Mouse (Mus musculus) forebrain, embryonic 16.5 days (tissue): ENCODE measurements around the gene Smurf1. TPM values are rescaled to one million over a fixed set of nuclear protein-coding genes. Genes with fewer than 3 reads are reported as not detected.
A peak's percentile ranks its signal among the peaks of the same experiment; 100 is the strongest.

ENCODE experiments used
- ATAC-seq: fragments of 200-750 bp; cut with Nextera tagmentation; 2 replicates; pipeline ENCODE4 v1.8.0; 2017; ENCODE audit warnings: mild to moderate bottlenecking, moderate library complexity
- H3K27ac ChIP-seq: fragments of 300-500 bp; sonication (generic); 2 replicates; pipeline ENCODE4 v1.5.1; 2014; ENCODE audit warnings: low read length, control low read depth
- H3K27me3 ChIP-seq: fragments of 300-500 bp; sonication (generic); replicated peaks from 2 replicates; pipeline ENCODE4 v1.6.1; 2014; ENCODE audit warnings: low read length; ENCODE audit not compliant: control insufficient read depth, insufficient read depth
- H3K36me3 ChIP-seq: fragments of 300-500 bp; sonication (generic); 2 replicates; pipeline ENCODE4 v1.6.1; 2014; ENCODE audit not compliant: control insufficient read depth, insufficient read depth
- H3K4me1 ChIP-seq: fragments of 300-500 bp; sonication (generic); replicated peaks from 2 replicates; pipeline ENCODE4 v1.6.1; 2014; ENCODE audit warnings: low read length; ENCODE audit not compliant: control insufficient read depth, insufficient read depth
- H3K4me2 ChIP-seq: fragments of 300-500 bp; sonication (generic); 2 replicates; pipeline ENCODE4 v1.6.1; 2014; ENCODE audit warnings: mild to moderate bottlenecking, low read length, control low read depth
- H3K4me3 ChIP-seq: fragments of 300-500 bp; sonication (generic); replicated peaks from 2 replicates; pipeline ENCODE4 v1.5.1; 2014; ENCODE audit warnings: mild to moderate bottlenecking, low read length, control low read depth
- H3K9ac ChIP-seq: fragments of 300-500 bp; sonication (generic); replicated peaks from 2 replicates; pipeline ENCODE4 v1.6.1; 2014; ENCODE audit warnings: low read depth, low read length, control low read depth
- H3K9me3 ChIP-seq: fragments of 300-500 bp; sonication (generic); 2 replicates; pipeline ENCODE4 v1.6.1; 2016; ENCODE audit warnings: low read length; ENCODE audit not compliant: control insufficient read depth
- WGBS: fragments of 180-500 bp; shearing (Covaris S2); extraction: QIAGEN DNeasy Blood & Tissue Kit; methylation state at CpG from one replicate; pipeline ENCODE4 v1.1.7; 2014; 5-methylcytosine and 5-hydroxymethylcytosine counted together
- polyA plus RNA-seq: library from polyadenylated mRNA; unstranded; fragments of >200 nt; fragmentation: Nextera tagmentation; extraction: Ambion mirVana; gene quantifications from 2 replicates; pipeline ENCODE4 v1.2.1, GENCODE M21; 2015

Gene Smurf1
- polyA plus RNA-seq, 1 experiment from 2014 or later: 28.2 TPM

DNA sequence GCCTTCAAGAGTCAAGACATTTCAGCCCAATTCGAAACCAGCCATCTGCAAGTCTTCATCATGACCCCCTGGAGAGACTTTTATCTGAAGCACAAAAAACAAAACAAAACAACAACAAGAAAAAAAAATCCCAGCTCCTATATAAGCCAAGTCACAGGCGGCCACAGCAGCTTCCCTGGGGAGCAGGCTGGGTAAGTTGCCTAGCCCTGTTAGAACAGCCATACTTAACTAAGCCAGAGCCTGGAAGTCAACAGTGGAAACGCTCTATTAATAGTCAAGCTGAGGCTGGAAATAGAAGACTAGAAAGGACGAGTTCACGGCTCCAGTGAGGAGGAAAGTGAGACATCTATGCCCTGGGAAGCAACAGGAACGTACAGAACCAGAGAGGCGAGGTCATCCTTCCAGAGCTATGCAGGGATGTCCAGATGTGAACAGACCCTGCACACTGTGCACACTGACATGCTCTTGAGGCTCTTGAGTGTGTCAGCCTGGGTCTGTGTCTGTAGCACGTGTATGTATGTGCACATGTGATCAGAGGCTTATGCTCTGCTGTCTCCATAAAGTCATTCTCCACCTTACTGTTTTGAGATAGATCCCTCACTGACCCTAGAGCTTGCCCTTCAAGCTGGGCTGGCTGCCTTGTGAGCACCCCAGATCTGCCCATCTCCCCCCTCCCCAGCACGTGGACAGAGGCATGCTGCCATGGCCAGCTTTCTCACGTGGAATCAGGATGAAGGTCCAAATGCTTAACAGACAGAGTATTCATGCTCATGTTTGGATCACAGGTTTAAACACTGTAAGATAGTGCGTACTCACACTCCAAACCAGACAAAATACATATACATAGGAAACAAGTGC is 36.6 kb downstream of the Smurf1 start:
- H3K4me1 ChIP-seq: peaks cover 3% of the 10 kb centered on the region; the same call in 1 of the 2 replicates
- H3K4me3 ChIP-seq: no peak overlapping the region
- H3K27me3 ChIP-seq: no peaks in the 10 kb centered on the region
- no peak for ATAC-seq
- H3K9me3 ChIP-seq: no peaks in the 10 kb centered on the region
- no peaks in the 10 kb centered on the region for H3K36me3 ChIP-seq
- no peak overlapping the region for H3K27ac ChIP-seq
- H3K9ac ChIP-seq: no peak overlapping the region
- 54% methylated on average over 11 of the region's 11 CpGs for WGBS
- H3K4me2 ChIP-seq: no peak overlapping the region

DNA sequence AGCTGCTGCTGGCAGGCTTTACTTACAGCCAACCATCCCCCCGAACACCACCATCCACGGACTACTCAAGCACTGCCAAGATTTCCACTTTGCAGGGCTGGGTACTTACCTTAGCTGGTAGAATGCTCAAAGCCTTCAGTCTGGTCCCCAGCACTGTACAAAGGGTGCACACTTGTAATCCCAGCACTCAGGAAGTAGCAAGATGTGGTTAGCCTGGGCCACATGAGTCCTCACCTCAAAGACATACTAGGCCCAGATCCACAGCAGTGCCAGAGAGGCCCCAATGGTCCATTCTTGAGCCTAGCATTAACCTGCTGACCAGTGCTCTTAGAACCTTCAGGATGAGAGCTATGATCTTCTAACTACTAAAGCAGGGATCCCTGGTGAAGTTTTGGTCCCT is 39.4 kb downstream of the Smurf1 start:
- no peak overlapping the region for H3K9ac ChIP-seq
- no peak overlapping the region for H3K27ac ChIP-seq
- H3K9me3 ChIP-seq: no peaks in the 10 kb centered on the region
- WGBS: 75% methylated on average over 2 of the region's 2 CpGs
- H3K4me2 ChIP-seq: no peak overlapping the region
- no peak for ATAC-seq
- H3K4me3 ChIP-seq: no peak overlapping the region
- no peaks in the 10 kb centered on the region for H3K36me3 ChIP-seq
- H3K27me3 ChIP-seq: no peaks in the 10 kb centered on the region
- H3K4me1 ChIP-seq: peaks cover 5% of the 10 kb centered on the region

DNA sequence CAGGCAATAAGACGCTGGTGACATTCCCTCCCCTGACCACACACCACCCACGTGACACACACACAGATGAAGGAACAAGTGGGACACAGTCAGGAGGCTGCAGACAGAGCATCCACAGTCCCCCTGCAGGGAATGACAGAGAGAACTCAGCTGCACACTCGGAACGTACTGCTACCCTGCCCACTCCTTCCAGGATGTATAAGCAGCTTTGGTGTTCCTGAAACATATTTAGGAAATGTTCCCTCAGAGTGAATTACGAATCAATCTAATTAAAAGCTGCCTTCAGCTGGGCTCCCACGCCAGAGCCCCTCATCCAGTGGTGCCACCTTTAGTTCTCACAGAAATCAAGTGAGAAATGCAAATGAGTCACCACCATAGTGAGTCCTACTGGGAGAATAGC is 42.3 kb downstream of the Smurf1 start:
- Histone ChIP-seq H3K9ac (no peak overlapping the region), H3K4me3 (no peak overlapping the region), H3K4me2 (no peak overlapping the region), H3K27ac (no peak overlapping the region), H3K9me3 (no peaks in the 10 kb centered on the region), H3K27me3 (no peaks in the 10 kb centered on the region), H3K36me3 (no peaks in the 10 kb centered on the region), H3K4me1 (peaks cover 8% of the 10 kb centered on the region)
- WGBS: 41% methylated on average over 6 of the region's 6 CpGs
- peak; percentile 39; the same call in 1 of the 2 replicates for ATAC-seq

DNA sequence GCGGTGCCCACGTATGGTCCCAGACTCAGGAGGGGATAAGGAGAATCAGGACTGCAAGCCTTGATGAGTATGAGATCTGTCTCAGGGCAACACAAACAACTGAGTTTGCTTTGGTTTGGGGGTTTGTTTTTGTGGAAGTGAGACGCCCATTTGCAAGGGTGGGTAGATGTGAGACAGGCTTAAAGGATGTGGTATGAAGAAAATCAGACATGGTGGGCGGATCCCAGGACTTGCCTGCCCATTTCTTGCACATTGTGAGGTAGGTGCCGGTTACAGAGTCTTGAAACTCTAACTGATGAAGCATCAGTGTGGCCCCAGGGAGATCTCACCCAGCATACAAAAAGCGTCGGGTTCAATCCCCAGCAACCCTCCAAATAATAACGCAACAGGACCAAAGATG is 45.9 kb downstream of the Smurf1 start:
- Histone ChIP-seq H3K4me3 (no peak overlapping the region), H3K36me3 (no peaks in the 10 kb centered on the region), H3K9ac (no peak overlapping the region), H3K9me3 (no peaks in the 10 kb centered on the region), H3K4me2 (no peak overlapping the region), H3K4me1 (peaks cover 8% of the 10 kb centered on the region), H3K27me3 (no peaks in the 10 kb centered on the region), H3K27ac (no peak overlapping the region)
- 90% methylated on average over 8 of the region's 8 CpGs for WGBS
- no peak for ATAC-seq

DNA sequence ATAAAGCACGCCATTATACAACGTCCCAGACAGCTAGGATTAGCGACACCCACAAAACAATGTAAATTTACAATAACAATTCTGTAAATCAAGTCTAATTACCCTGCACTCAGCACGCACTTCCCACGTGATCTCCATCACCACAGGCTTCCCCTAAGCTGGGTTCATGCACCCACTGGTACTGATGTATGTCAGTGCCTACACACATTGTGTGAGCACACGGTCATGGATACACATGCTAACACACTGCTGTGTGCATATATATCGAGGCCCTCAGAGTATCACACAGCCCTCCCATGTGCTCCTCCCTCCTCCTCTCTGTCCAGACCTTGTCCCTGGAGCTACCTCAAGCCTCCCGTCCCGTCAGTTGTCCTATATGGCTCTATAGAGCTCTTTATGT is 46.5 kb downstream of the Smurf1 start:
- no peak overlapping the region for H3K27ac ChIP-seq
- H3K36me3 ChIP-seq: no peaks in the 10 kb centered on the region
- no peaks in the 10 kb centered on the region for H3K9me3 ChIP-seq
- no peak overlapping the region for H3K4me2 ChIP-seq
- no peak overlapping the region for H3K4me3 ChIP-seq
- 45% methylated on average over 9 of the region's 9 CpGs for WGBS
- no peak overlapping the region for H3K9ac ChIP-seq
- peaks cover 13% of the 10 kb centered on the region for H3K4me1 ChIP-seq
- peak; percentile 47; the same call in 1 of the 2 replicates for ATAC-seq
- no peaks in the 10 kb centered on the region for H3K27me3 ChIP-seq

DNA sequence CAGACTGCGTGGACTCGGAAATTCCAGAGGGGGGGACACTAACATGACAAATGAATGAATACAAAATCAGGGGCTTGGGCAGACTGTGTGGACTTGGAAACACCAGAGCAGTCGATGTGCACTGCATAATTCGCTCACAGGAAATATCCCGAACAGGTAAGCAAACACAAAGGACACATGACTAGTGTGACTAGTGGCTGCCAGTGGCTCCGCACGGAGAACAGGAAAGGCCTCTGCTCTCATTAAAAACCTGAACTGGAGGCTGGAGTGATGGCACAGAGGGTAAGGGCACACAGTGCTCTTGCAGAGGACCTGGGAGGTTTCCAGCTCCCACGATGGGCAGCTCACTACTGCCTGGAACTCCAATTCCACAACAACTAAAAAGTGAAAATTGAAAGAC is 47.4 kb downstream of the Smurf1 start:
- Histone ChIP-seq H3K4me3 (no peak overlapping the region), H3K4me1 (peaks cover 18% of the 10 kb centered on the region), H3K9me3 (no peaks in the 10 kb centered on the region), H3K36me3 (no peaks in the 10 kb centered on the region), H3K4me2 (no peak overlapping the region), H3K27me3 (no peaks in the 10 kb centered on the region), H3K9ac (no peak overlapping the region), H3K27ac (no peak overlapping the region)
- 77% methylated on average over 8 of the region's 8 CpGs for WGBS
- no peak for ATAC-seq

DNA sequence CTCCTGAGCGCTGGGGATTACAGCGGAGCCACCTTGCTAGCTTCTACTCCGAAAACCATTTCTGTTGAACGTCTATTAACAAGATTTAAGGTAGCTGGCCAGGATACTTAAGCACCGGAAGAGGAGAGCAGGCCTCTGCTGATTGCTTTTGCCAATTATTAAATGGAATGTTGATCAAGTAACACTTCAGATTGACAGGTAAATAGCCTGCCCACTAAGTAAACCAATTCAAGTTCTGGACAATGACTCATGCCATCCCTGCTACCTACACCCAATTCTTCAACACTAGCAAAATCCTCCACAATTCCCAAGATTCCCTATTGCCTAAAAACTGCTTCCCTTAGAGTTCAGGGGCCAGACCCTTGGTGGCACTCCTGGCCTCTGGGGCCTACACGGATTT is 48.5 kb downstream of the Smurf1 start:
- H3K4me2 ChIP-seq: no peak overlapping the region
- H3K36me3 ChIP-seq: no peaks in the 10 kb centered on the region
- no peak overlapping the region for H3K9ac ChIP-seq
- WGBS: 86% methylated on average over 6 of the region's 6 CpGs
- H3K27me3 ChIP-seq: no peaks in the 10 kb centered on the region
- H3K27ac ChIP-seq: no peak overlapping the region
- no peaks in the 10 kb centered on the region for H3K9me3 ChIP-seq
- H3K4me1 ChIP-seq: peaks cover 17% of the 10 kb centered on the region
- no peak overlapping the region for H3K4me3 ChIP-seq
- no peak for ATAC-seq

DNA sequence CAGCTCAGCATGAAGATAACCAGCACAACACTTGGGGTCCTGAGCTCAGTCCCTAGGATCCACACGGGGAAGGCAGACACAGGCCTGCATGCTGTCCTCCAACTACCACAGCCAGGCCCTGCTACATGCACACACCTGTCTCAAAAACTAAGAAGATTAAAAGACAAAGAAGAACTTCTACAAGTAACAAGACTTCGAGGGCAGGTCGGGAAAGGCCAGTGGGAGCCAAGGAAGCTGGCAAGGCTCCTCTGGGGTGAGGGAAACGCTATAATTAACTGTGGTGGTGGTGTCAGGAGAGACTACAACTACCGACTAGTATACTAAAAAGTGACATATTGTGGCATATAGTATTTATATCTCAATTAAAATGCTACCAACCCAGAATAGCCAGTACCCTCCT is 49.8 kb downstream of the Smurf1 start:
- no peak overlapping the region for H3K4me2 ChIP-seq
- H3K4me1 ChIP-seq: peaks cover 18% of the 10 kb centered on the region
- no peaks in the 10 kb centered on the region for H3K9me3 ChIP-seq
- H3K9ac ChIP-seq: no peak overlapping the region
- ATAC-seq: no peak
- H3K4me3 ChIP-seq: no peak overlapping the region
- no peak overlapping the region for H3K27ac ChIP-seq
- WGBS: 80% methylated on average over 5 of the region's 5 CpGs
- H3K27me3 ChIP-seq: no peaks in the 10 kb centered on the region
- H3K36me3 ChIP-seq: no peaks in the 10 kb centered on the region

DNA sequence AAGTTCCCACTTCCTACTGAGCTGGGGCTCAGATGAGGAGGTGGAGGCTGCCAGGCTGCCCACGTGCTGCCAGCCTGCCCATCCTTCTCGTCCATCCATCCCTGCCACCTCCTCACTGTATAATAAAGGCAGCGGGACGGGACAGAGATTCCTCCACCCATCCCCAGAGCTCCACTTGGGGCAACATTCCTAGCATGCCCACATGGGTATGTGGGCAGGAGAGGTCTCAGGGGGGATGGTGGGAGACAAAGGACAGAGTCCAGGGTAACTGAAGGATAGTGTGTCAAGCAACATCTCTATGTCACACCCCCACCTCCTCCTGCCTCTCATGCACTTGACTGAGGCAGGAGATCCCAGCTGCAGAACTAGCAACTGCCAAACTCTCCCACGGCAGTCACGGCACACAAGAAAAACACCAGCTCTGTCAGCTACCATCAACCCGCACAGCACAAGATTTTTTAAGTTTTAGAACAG is 51.2 kb downstream of the Smurf1 start:
- Histone ChIP-seq H3K27me3 (no peaks in the 10 kb centered on the region), H3K9me3 (no peaks in the 10 kb centered on the region), H3K4me1 (peaks cover 23% of the 10 kb centered on the region), H3K9ac (no peak overlapping the region), H3K27ac (no peak overlapping the region), H3K4me3 (no peak overlapping the region), H3K4me2 (no peak overlapping the region), H3K36me3 (no peaks in the 10 kb centered on the region)
- no peak for ATAC-seq
- 47% methylated on average over 7 of the region's 7 CpGs for WGBS
